Mouse (Mus musculus) kidney, adult 2 months (tissue): ENCODE data around the gene Susd6. TPM values are rescaled to one million over a fixed set of nuclear protein-coding genes. Genes with fewer than 3 reads are reported as not detected.

Source experiments
- DNase-seq: peaks from one replicate; pipeline ENCODE4 v3.0.0; 2021
- H3K27ac ChIP-seq: fragments of 200-500 bp; 2 replicates; pipeline ENCODE4 v1.5.1; 2012; ENCODE audit warnings: low read depth, low read length, control low read depth, inconsistent platforms; ENCODE audit not compliant: insufficient read depth
- H3K27me3 ChIP-seq: fragments of 200-500 bp; replicated peaks from 2 replicates; pipeline ENCODE4 v1.6.1; 2012; ENCODE audit warnings: mild to moderate bottlenecking, moderate library complexity, low read length, inconsistent platforms; ENCODE audit not compliant: control insufficient read depth, insufficient read depth
- H3K36me3 ChIP-seq: fragments of 200-500 bp; 2 replicates; pipeline ENCODE4 v1.6.1; 2012; ENCODE audit warnings: mild to moderate bottlenecking, moderate library complexity, low read length, inconsistent platforms; ENCODE audit not compliant: control insufficient read depth, insufficient read depth
- H3K4me1 ChIP-seq: fragments of 200-500 bp; 2 replicates; pipeline ENCODE4 v1.6.1; 2011; ENCODE audit warnings: low read length; ENCODE audit not compliant: control insufficient read depth, insufficient read depth
- H3K4me3 ChIP-seq: fragments of 200-500 bp; 2 replicates; pipeline ENCODE4 v1.5.1; 2011; ENCODE audit warnings: mild to moderate bottlenecking, low read depth, low read length, control low read depth; ENCODE audit not compliant: insufficient read depth
- CTCF ChIP-seq: fragments of 200-500 bp; conservative IDR thresholded peaks from 2 replicates; pipeline ENCODE4 v1.5.1; 2011; ENCODE audit warnings: low read depth, mild to moderate bottlenecking, control low read depth, low read length, moderate library complexity, mixed read lengths; ENCODE audit not compliant: insufficient read depth, insufficient read length
- POLR2A ChIP-seq: fragments of 200-500 bp; IDR thresholded peaks from one replicate; pipeline ENCODE4 v1.6.1; 2011; ENCODE audit warnings: low read depth, low read length, control low read depth
- WGBS: fragments of 180-500 bp; shearing (Covaris S2); methylation state at CpG from one replicate; pipeline ENCODE4 v1.1.7; 2018; 5-methylcytosine and 5-hydroxymethylcytosine counted together
- polyA plus RNA-seq: library from polyadenylated mRNA; depleted of rRNA; stranded (reverse); fragments of >200 nt; gene quantifications from 2 replicates; pipeline ENCODE4 v1.2.3, GENCODE M21; 2012

The Susd6 gene
- polyA plus RNA-seq, 1 experiment, result 65.5 TPM

GRCm38 (mm10) chr12:80830211-80830610 lies 39.9 kb downstream of the Susd6 start:
- 8% methylated on average over 2 of the region's 2 CpGs for WGBS

DNA sequence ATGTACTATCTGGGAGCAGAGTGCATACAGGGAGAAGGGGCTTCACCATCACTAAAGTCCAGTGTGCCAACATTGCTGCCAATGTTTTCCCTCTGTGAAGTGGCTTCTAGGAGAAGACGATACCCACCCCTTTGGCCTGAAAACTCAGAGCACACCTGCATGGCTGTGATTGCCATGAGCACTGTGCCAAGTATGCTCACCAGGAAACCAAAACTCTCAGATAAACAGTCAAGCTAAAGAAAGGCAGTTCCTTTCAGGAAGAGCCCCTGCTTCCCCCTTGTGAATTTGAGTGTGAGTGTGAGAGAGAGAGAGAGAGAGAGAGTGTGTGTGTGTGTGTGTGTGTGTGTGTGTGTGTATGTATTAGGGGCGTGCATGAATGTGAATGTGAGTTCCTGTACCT lies 40.5 kb downstream of the Susd6 start:
- TF ChIP-seq CTCF (no peak), POLR2A (no peak)
- WGBS, result 45% methylated on average over 2 of the region's 2 CpGs
- Histone ChIP-seq H3K4me1 (peaks cover 63% of the 10 kb centered on the region), H3K27me3 (no peaks in the 10 kb centered on the region), H3K4me3 (no peak overlapping the region), H3K36me3 (peaks cover 3% of the 10 kb centered on the region; the same call in 1 of the 2 replicates), H3K27ac (peak overlapping the region; percentile 56; the same call in 1 of the 2 replicates)
- DNase-seq, result peak; percentile 43

More at GRCm38 (mm10) chr12:80830211-80830610, 39.9 kb downstream of the Susd6 start:
- Histone ChIP-seq H3K4me3 (no peak overlapping the region), H3K4me1 (peaks cover 63% of the 10 kb centered on the region), H3K27ac (no peak overlapping the region), H3K36me3 (peaks cover 3% of the 10 kb centered on the region; the same call in 1 of the 2 replicates), H3K27me3 (no peaks in the 10 kb centered on the region)
- TF ChIP-seq CTCF (no peak), POLR2A (no peak)
- peak; percentile 79 for DNase-seq

DNA sequence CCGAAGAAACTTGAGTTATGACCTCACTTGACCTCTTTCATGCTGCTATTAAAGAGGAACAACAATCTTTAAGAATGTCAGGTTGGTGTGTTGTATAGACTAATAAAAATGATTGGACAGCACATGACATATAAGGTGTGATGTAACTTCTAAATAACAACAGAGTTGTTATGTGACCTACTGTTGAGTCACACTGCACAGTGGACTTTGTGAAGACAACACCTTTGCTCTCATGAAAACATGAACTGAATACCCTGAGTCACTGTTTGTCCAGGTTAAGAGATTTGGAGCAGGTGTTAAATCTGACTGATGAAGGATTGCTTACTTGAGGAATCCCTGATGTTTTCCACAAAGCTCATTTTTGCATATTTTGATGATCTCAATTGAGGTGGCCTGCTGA lies 42.0 kb downstream of the Susd6 start:
- DNase-seq, result no peak
- Histone ChIP-seq H3K4me3 (no peak overlapping the region), H3K36me3 (peaks cover 3% of the 10 kb centered on the region; the same call in 1 of the 2 replicates), H3K4me1 (peaks cover 56% of the 10 kb centered on the region), H3K27me3 (no peaks in the 10 kb centered on the region), H3K27ac (peak overlapping the region; percentile 52; the same call in 1 of the 2 replicates)
- no peak for TF ChIP-seq CTCF
- TF ChIP-seq POLR2A, result no peak
- WGBS, result 16% methylated on average over 1 of the region's 1 CpGs

- H3K27me3 ChIP-seq, result no peaks in the 10 kb centered on the region
- peaks cover 3% of the 10 kb centered on the region; the same call in 1 of the 2 replicates for H3K36me3 ChIP-seq
- WGBS, result 35% methylated on average over 2 of the region's 2 CpGs
- TF ChIP-seq CTCF (no peak), POLR2A (no peak)
- H3K4me3 ChIP-seq, result no peak overlapping the region
- H3K27ac ChIP-seq, result peak overlapping the region; percentile 77
- DNase-seq, result peak; percentile 75
- peaks cover 55% of the 10 kb centered on the region for H3K4me1 ChIP-seq
These were observed 43.2 kb downstream of the Susd6 start for GRCm38 (mm10) chr12:80833541-80833940.

DNA sequence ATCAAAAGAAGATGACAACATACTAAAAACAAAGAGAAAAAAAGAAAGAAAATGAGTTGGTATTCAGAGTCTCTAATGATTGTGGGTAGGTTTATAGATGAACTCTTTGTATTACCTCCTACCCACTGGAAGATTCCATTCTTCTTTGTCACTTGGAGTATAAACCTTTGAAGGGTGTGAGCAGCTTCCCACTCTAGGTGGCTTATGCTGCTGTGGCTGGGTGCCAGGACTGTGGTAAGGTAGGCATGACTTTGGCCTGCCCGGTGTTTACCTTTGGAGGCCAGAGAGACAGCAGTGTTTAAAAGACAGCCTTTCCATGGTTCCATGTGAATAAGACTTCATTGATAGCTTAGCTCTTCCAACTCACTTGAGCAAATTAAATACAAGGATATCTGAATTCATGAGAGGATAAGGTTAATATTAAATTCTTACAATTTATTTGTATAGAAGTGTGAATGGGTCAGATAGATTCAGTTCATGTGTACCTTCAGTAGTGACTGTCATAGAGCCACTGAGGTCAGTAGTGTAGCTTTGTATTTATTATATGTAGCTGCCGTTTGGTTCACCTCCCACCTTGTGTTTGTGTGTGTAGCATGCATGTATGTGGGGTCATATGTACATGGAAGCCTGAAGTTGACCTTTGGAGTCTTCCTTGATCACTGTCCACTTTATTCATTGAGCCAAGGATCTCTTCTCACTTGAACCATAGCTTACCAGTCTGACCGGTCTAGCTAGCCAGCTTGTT lies 44.0 kb downstream of the Susd6 start:
- peak overlapping the region; percentile 45 for H3K27ac ChIP-seq
- peak; percentile 84 for DNase-seq

DNA sequence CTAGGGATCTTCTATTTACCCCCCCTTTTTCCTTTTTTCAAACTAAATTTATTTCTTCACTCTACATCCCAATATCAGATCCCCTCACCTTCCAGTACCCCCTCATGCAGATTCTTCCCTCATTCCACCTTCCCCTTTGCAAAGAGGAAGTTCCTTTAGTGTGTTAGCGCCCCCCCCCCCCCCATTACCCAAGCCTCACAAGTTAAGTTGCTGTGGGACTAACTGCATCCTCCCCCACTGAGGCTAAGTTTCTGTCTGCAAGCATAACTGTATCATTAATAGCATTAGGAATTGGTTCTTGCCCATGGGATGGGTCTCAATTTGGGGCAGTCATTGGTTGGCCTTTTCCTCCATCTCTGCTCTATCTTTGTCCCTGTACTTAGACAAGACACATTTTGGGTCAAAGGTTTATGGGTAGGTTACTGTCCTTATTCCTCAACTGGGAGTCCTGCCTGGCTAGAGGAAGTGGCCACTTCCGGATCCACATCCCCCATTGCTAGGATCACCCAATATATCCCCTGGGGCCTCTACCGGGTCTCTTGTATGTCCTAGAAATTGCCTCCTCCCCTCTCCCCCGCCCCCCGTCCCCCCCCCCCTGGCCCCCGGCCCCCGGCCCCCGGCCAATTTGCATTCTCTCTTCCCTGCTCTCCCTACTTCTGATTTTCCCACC lies 44.7 kb downstream of the Susd6 start:
- no peak overlapping the region for H3K4me3 ChIP-seq
- H3K4me1 ChIP-seq, result peaks cover 48% of the 10 kb centered on the region
- TF ChIP-seq POLR2A, result no peak
- no peak for TF ChIP-seq CTCF
- peak overlapping the region; percentile 45 for H3K27ac ChIP-seq
- H3K36me3 ChIP-seq, result no peaks in the 10 kb centered on the region; the same call in 1 of the 2 replicates
- no peak for DNase-seq
- WGBS, result 83% methylated on average over 8 of the region's 8 CpGs
- H3K27me3 ChIP-seq, result no peaks in the 10 kb centered on the region

More for the DNA sequence above, 44.0 kb downstream of the Susd6 start:
- no peak overlapping the region for H3K4me3 ChIP-seq
- TF ChIP-seq CTCF (no peak), POLR2A (no peak)
- no peaks in the 10 kb centered on the region for H3K27me3 ChIP-seq
- H3K4me1 ChIP-seq, result peaks cover 52% of the 10 kb centered on the region
- peaks cover 3% of the 10 kb centered on the region; the same call in 1 of the 2 replicates for H3K36me3 ChIP-seq
- WGBS, result 56% methylated on average over 3 of the region's 3 CpGs

GRCm38 (mm10) chr12:80837614-80838013 lies 47.3 kb downstream of the Susd6 start:
- TF ChIP-seq POLR2A (no peak), CTCF (no peak)
- 44% methylated on average over 3 of the region's 3 CpGs for WGBS

More at GRCm38 (mm10) chr12:80837614-80838013, 47.3 kb downstream of the Susd6 start:
- Histone ChIP-seq H3K27me3 (no peaks in the 10 kb centered on the region), H3K36me3 (no peaks in the 10 kb centered on the region; the same call in 1 of the 2 replicates), H3K27ac (no peak overlapping the region), H3K4me3 (no peak overlapping the region), H3K4me1 (peaks cover 34% of the 10 kb centered on the region)
- DNase-seq, result no peak
